Mouse (Mus musculus) central nervous system, embryonic 11.5 days (tissue): Measurements from ENCODE around the gene Tbc1d17. TPM values are rescaled to one million over a fixed set of nuclear protein-coding genes. Genes with fewer than 3 reads are reported as not detected.

Experiments used
- polyA plus RNA-seq: library from polyadenylated mRNA; depleted of rRNA; stranded (reverse); fragments of >200 nt; gene quantifications from 2 replicates; pipeline ENCODE4 v1.2.3, GENCODE M21; 2012; rRNA removed

The Tbc1d17 gene
- 57.2 and 66.8 TPM in 2 replicates for polyA plus RNA-seq

DNA sequence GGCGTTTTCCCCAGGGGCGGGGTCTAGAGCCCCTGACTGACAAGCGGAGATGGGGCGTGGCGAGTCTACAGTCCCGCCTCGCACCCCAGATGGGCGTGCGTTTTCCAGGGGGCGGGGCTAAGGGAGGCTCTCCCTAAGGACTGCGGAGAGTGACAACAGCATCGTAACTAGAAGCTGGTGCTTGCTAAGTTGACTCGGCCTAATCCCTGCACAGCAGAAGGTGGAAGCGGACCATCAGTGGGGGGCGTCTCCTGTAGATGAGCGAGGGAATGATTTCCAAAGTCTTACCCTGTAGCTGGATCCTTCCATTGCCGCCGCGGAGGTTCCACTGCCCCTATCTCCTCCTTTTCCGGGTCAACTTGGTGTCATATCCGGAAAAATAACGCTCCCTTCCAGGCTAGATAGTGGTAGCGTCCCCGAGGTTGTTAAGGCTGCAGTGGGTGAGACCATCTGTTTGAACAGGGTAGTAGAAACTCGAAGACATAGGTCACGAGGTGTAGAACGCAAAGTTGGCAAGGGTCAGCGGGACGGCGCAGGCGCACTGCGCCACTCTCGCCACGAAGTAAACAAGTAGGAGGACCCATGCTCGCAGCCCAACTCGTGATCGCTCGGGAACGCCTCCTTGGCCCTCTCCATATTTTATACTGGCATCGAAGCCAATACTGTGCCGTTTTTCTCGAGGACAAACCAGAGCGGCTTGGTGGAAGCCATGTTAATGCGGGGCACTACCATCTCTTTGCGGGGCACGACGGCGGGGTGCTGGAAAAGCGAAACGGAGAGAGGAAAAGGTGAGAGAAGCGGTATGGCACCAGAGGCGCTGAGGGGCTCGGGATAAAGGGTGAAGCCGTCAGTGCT lies at the start of gene Tbc1d17, which contains the start of gene Akt1s1:
Gene Tbc1d17, minus strand, starts transcription at position 519 of the 855 bp plus-strand sequence.
Gene Akt1s1, plus strand, starts transcription at position 431 of the 855 bp plus-strand sequence.

GRCm38 (mm10) chr7:44895593-44896434 lies 46.9 kb upstream of the Tbc1d17 start, which contains the start of gene Fuz:
Fuz (plus strand) TSS chr7:44896079.

DNA sequence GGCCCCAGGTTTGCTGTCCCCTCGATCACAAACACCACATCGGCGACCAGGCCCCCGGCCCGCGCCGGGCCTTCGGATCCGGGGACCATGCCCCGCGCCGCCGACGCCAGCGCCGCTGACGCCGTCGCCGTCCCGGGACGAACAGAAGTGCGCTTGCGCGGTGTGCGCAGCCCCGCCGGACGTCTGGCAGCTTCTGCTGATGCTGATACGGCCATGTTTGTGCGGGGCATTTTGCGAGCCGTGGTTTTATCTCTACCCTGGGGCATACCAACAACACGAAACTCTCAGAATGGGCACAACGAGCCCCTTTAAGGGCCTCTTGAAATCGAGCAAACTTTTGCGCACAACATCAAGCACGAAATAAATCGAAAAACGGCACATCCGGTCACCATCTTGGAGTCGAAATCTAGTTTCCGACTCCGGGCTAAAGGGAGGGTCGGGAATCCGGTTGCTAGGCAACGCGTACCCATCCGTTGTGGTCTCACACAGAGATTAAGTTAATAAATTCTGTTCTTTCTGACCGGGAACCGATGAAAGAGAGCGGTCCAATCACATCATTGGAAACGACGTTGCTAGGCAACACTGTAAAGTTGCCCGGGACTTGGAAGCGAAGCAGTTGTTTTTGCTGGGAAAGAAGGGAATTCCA lies 43.5 kb upstream of the Tbc1d17 start, which contains the start of gene Med25:
Gene Med25, minus strand, starts transcription at position 437 of the 646 bp plus-strand sequence.

DNA sequence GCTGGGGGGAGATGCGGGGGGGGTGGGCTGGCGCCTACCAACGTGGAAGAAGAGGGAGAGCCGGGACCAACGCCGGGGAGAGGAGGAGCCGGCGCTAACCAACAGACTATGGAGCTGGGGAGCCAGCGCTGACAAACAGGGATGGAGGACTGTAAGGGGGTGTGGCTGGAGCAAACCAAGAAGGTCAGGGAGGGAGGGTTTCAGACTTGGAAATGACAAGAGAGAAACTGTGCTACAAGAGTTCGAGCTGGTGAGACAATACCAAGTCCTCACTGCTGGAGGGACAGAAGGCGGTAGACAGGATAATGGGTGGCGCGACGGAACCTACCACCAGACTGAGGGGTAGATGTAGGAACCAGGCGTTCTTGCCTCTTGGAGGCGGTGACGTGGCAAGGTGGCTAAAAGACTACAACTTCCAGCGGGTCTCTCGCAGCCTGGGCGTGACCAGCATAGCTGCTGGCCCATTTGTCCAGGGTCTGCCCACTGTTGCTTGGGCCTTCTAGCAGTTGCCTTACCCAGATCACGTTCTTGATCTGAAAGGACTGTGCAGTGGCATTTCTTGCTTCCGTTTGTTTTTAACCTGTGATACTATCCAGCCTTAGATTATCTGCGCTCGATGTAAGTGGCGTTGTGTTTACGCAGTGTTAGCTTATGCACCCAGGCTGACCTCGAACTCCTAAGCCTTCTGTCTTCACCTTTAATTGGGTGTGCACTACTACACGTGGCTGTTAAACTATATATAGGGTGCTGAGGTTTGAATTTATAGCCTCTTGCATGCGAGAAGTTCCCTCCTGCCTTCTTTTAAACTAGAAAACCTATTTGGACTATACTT lies 21.0 kb upstream of the Tbc1d17 start, which contains the start of gene Ptov1:
Gene Ptov1, minus strand, starts transcription at position 92 of the 832 bp plus-strand sequence.

GRCm38 (mm10) chr7:44857042-44857552 lies 8.2 kb upstream of the Tbc1d17 start, which contains the start of gene Pnkp:
Pnkp (plus strand) TSS chr7:44857139.

DNA sequence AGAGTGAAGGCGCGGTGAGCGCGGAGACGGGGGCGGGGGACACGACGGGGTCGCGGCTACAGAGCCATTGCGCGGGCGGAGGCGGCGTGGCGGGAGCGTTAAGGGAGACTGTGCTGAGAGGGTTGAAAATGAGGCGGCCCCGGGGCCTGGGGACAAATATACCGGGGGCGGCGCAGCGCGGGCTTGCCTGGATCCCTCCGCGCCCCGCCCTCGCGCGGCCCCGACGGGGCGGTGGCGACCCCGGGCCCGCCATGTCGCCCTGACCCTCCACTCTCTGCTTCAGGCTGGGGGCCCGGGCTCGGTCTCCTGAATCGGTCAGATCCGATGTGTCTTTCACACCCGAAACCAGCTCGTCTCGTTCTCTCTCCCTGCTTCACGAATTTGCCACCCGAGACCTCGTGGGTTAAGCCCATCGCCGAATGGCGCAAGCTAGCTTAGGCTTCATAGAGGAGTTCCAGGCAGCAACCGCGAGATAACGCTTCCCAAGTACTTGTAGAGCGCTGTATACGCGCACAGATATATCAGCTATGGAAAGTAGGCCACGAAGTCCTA lies 32.3 kb downstream of the Tbc1d17 start, which contains the start of gene Atf5:
Gene Atf5, minus strand, starts transcription at position 189 of the 552 bp plus-strand sequence.

GRCm38 (mm10) chr7:44815721-44816469 lies 33.0 kb downstream of the Tbc1d17 start, which contains the start of the genes Nup62 and Il4i1:
Nup62 (plus strand) TSS chr7:44816088.
Il4i1 (plus strand) TSS chr7:44816387.

Other genes starting within 250 kb of the Tbc1d17 start
- 1.2 TPM in 2 replicates for gene Myh14, start 178.2 kb downstream of the Tbc1d17 start, polyA plus RNA-seq
- not detected in 2 replicates for gene Izumo2, start 140.3 kb downstream of the Tbc1d17 start, polyA plus RNA-seq
- 29.7 and 35.3 TPM in 2 replicates for gene Vrk3, start 100.7 kb downstream of the Tbc1d17 start, polyA plus RNA-seq
- gene Zfp473, start 98.0 kb downstream of the Tbc1d17 start, polyA plus RNA-seq, result 2.1 and 2.2 TPM in 2 replicates
- gene Nup62, start 33.0 kb downstream of the Tbc1d17 start, polyA plus RNA-seq, result 72.9 and 96.2 TPM in 2 replicates
- gene Il4i1, start 32.7 kb downstream of the Tbc1d17 start, polyA plus RNA-seq, result 0.37 and 0.54 TPM in 2 replicates
- gene Atf5, start 32.4 kb downstream of the Tbc1d17 start, polyA plus RNA-seq, result 26.1 and 29.3 TPM in 2 replicates
- gene Akt1s1, start 88 bp downstream of the Tbc1d17 start, polyA plus RNA-seq, result 101 and 104 TPM in 2 replicates
- gene Pnkp, start 8.1 kb upstream of the Tbc1d17 start, polyA plus RNA-seq, result 29.5 and 32.5 TPM in 2 replicates
- gene Ptov1, start 20.7 kb upstream of the Tbc1d17 start, polyA plus RNA-seq, result 453 and 647 TPM in 2 replicates
- gene Med25, start 43.6 kb upstream of the Tbc1d17 start, polyA plus RNA-seq, result 151 and 183 TPM in 2 replicates
- 23.0 and 29.3 TPM in 2 replicates for gene Fuz, start 47.0 kb upstream of the Tbc1d17 start, polyA plus RNA-seq
- gene Ap2a1, start 80.4 kb upstream of the Tbc1d17 start, polyA plus RNA-seq, result 70.2 and 102 TPM in 2 replicates
- 0.07 and 0.08 TPM in 2 replicates for gene Tsks, start 94.1 kb upstream of the Tbc1d17 start, polyA plus RNA-seq
- gene Cpt1c, start 125.8 kb upstream of the Tbc1d17 start, polyA plus RNA-seq, result 36.4 and 49.2 TPM in 2 replicates
- gene Prmt1, start 137.5 kb upstream of the Tbc1d17 start, polyA plus RNA-seq, result 510 and 945 TPM in 2 replicates
- gene Irf3, start 148.6 kb upstream of the Tbc1d17 start, polyA plus RNA-seq, result 113 and 137 TPM in 2 replicates
- gene Bcl2l12, start 149.6 kb upstream of the Tbc1d17 start, polyA plus RNA-seq, result 70.1 and 80.1 TPM in 2 replicates
- 105 and 108 TPM in 2 replicates for gene Scaf1, start 167.3 kb upstream of the Tbc1d17 start, polyA plus RNA-seq
- 17.2 and 25.6 TPM in 2 replicates for gene Rras, start 168.9 kb upstream of the Tbc1d17 start, polyA plus RNA-seq
- 27.7 and 54.2 TPM in 2 replicates for gene Prr12, start 203.8 kb upstream of the Tbc1d17 start, polyA plus RNA-seq
- 75.0 and 79.0 TPM in 2 replicates for gene Nosip, start 213.3 kb upstream of the Tbc1d17 start, polyA plus RNA-seq
- 18.9 and 28.4 TPM in 2 replicates for gene Prrg2, start 213.6 kb upstream of the Tbc1d17 start, polyA plus RNA-seq
- gene Rcn3, start 243.1 kb upstream of the Tbc1d17 start, polyA plus RNA-seq, result 151 and 178 TPM in 2 replicates